Mouse (Mus musculus) megakaryocyte-erythroid progenitor cell, adult 5 weeks (primary cell): ENCODE data around the gene Sin3b. TPM values are rescaled to one million over a fixed set of nuclear protein-coding genes. Genes with fewer than 3 reads are reported as not detected.

Experiments
- polyA plus RNA-seq: library from polyadenylated mRNA; stranded (reverse); fragments of >175 nt; gene quantifications from 2 replicates; pipeline ENCODE4 v1.2.3, GENCODE M21; 2012

Gene Sin3b
- polyA plus RNA-seq, result 43.0 and 55.1 TPM in 2 replicates

DNA sequence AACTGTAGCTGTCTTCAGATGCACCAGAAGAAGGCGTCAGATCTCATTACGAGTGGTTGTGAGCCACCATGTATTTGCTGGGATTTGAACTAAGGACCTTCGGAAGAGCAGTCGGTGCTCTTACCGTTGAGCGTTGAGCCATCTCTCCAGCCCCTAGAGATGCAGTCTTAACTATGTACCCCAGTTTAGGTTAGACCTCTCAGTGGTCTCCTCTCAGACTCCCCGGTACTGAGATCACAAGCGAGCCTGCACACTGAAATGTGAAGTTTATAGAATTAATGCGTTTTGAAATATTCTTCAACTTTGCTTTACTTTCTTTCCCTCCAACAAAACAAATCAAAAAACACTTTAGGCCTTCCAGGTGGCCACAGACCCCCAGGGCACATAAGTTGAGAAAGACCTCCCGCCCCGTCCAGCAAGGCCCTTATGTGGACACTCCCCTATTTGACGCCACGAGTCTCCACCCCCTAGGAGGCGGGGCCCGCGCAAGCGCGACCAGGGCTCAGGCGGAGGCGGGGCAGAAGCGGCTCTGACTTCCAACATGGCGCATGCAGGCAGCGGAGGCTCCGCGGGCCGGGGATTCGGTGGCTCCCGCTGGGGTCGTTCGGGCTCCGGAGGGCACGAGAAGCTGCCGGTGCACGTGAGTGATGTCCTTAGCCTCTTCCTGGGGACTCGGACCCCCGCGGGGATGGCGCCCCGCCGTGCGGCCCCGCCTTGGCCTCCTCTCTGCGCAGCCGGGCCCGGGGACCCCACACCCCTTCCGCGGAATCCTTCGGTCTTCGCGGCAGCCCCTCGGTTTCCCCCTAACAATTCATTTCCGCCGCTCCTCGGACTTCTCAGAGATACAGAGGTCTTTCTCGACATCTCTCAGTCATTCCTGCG is at the start of gene Sin3b:
TSS of gene Sin3b (plus strand) at position 517 of the 882 bp plus-strand sequence.

GRCm38 (mm10) chr8:72761322-72762051 is 38.4 kb downstream of the Sin3b start, which contains the start of gene F2rl3:
Gene F2rl3, plus strand, starts transcription at chr8:72761880.

Other genes with a start within 250 kb of the Sin3b start
- 255 and 295 TPM in 2 replicates for gene Cherp, start 248.1 kb upstream of the Sin3b start, polyA plus RNA-seq
- 11.7 and 12.9 TPM in 2 replicates for gene Slc35e1, start 230.7 kb upstream of the Sin3b start, polyA plus RNA-seq
- gene Med26, start 175.0 kb upstream of the Sin3b start, polyA plus RNA-seq, result 60.3 and 74.1 TPM in 2 replicates
- gene Smim7, start 152.2 kb upstream of the Sin3b start, polyA plus RNA-seq, result 19.9 and 21.5 TPM in 2 replicates
- 1.3 TPM in 2 replicates for gene Tmem38a, start 151.2 kb upstream of the Sin3b start, polyA plus RNA-seq
- 4.0 and 4.7 TPM in 2 replicates for gene Nwd1, start 76.6 kb upstream of the Sin3b start, polyA plus RNA-seq
- gene F2rl3, start 38.6 kb downstream of the Sin3b start, polyA plus RNA-seq, result 8.2 and 10.5 TPM in 2 replicates